Mouse (Mus musculus) kidney, postnatal 14 days (tissue): ENCODE data around the gene Col4a1.

Experiments
- DNase-seq: peaks from one replicate; pipeline ENCODE4 v3.0.0; 2022; ENCODE audit warnings: mixed read lengths

Gene Col4a1

GRCm38 (mm10) chr8:11173284-11174191 lies 139.1 kb downstream of the Col4a1 start:
- peak; percentile 51 for DNase-seq

DNA sequence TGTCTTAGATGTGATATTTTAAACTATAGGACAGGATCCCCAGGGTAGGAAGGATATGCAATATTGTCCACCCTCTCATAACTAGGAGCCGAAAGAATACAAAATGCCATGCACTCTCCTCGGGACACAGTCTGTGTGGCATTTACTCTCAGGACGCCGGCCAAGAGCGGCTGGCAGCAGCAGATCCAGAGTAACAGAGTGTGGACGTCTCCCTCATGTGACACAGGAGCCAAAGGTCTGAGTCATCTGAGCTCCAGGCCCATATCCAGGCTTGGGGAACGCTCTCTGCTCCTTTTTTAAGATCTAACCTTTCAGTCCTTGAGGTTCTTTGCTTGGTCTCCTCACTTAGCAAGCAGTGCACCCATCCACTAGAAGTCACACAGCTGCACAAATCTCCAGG lies 141.1 kb downstream of the Col4a1 start:
- peak; percentile 58 for DNase-seq

- no peak for DNase-seq
Measured at GRCm38 (mm10) chr8:11169383-11169782, 143.2 kb downstream of the Col4a1 start.

DNA sequence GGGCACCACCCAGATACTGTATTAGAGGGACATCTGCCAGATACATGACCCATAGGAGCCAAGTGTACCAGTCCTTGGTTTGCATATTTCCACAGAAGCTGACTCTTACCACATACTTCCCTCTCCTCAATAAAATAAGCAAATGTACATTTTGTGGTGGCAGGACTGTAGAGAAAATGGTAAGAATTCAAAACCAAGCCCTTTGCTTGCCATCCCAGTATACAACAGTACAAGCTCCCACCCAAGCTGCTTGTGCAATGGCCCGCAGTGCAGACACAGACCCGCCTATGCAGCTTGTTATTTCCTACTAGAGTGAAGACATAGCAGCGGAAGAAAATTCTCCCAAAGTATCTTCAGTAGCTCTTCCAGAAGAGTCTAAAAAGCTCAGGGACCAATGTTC lies 143.8 kb downstream of the Col4a1 start:
- DNase-seq = no peak

DNA sequence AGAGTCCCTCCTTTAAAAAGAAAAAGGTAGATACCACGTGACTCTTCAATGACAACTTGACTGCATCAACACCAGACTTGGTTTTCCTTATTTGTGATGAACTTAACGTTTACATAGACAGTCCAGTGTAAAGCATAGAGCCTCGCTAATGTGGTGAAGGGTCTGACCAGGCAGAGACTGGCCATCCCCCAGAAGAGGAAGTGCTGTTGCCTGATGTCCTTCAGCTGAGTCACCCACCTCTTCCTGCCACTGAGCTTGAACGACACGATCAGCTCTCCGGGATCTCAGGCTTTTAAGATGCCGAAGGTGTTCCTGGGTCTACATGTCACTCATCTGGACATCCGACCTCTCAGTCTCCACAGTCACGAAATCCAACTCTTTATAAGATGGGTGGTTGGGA lies 144.7 kb downstream of the Col4a1 start:
- DNase-seq = no peak

- no peak for DNase-seq
Measured at GRCm38 (mm10) chr8:11165592-11165991, 147.0 kb downstream of the Col4a1 start.

DNA sequence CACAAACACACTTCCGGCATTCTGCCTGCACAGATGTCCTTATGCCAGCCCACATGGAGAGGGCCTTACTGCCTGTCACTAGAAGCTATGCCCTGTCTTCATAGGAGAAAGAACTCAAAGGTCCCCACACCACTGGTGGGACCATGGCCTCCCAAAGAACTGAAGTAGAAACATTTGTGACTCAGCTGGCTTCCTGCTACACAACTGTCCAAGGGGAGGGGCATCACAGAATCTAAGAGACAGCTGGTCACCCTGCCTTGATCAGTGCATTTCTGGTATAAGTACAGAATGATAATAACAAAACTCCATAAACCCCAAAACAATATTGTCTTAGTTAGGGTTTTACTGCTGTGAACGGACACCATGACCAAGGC lies 156.3 kb downstream of the Col4a1 start:
- no peak for DNase-seq

DNA sequence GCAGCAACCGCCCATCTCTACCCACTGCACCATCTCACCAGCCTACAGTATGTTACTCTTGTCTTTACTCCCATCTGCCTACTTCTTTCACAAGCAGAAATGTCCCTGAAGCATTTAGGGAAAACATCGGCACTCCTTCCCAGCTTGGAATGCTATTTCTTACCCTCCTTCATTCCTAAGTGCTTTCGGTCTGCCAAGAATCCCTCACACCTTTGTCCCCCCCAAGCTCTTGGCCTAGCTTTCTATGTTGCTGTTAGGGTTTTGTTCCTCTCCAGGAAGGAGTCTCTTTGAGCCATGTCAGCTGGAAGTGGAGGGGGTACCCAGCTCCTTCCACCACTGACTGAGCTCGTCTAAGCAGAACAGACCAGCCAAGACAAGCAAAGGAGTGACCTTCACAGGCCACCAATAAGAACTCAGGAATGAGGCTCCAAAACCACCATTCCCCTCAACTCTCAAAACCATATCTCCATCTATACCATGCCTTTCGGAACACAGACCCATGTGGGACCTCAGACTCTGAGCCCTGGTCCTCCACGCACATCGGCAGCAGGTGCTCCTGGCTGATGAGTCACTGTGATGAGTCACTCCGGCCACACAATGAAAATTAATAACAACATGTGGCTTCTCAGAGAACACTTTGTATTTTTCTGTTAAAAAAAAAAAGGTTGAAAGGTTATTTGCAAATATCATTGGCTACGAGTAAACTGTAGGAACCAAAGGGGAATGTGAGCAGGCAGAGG lies 156.9 kb downstream of the Col4a1 start:
- DNase-seq = no peak

DNA sequence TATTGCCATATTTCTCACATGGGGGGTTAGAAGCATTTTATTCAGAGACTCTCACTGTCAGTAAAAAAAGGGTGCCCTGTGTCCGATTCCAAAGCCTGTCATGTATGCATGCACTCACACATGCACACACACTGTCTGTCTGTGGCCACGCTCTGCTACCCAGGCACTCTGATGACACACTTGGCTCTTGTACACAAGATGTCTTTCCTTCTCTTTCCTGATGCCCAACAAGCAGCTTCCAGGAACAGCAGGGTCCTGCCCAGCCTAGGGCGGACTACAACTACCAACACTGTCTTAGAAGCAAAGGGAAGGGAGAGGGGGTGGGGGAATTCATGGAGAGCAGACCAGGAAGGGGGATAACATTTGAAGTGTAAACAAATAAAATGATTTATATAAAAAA lies 162.4 kb downstream of the Col4a1 start:
- DNase-seq = no peak

- no peak for DNase-seq
Measured at GRCm38 (mm10) chr8:11149201-11149810, 163.3 kb downstream of the Col4a1 start.

DNA sequence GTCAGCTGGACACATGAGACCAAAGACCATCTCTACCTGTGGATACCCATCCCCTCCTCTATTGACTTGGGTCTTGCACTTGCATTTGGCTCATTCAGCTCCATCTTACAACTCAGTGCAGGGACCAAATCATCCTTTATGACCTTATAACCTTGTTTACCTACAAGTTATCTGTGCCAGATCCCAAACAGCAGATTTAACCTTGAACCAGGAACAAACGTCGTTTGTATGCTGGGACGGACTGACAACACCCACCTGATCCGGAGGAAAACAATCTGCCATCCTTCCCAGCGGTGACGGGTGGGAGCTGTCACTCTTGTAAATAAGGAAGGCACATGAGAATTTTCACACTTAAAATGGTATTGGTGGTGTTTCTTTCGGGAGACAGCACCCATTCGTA lies 163.8 kb downstream of the Col4a1 start:
- DNase-seq = no peak
